Mouse (Mus musculus): ENCODE data around the gene Unc5c.

The Unc5c gene

GRCm38 (mm10) chr3:141465104-141465705 is at the start of gene Unc5c:
Gene Unc5c, plus strand, starts transcription at chr3:141465216.
- no peak for DNase-seq (ENCODE audit: low read depth, low spot score)

DNA sequence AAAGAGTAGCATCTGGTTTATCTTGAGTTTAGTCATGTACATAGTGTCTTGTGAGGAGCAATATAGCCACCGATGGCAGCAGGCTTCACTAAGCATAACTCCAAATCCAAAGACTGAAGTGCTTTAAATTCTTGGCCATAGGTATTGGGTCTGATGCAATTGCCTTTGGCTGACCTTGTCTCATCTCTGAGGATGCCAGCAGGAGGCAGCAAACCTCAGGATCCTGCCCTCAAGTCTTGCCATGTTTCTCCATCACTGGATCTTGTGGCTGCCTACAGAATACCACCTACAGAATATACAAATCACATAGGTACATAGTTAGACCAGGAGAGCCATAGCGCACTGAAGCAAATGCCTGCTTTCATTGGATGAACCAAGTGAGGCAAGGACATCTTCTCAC is 7.5 kb upstream of the Unc5c start:
- DNase-seq (ENCODE audit: low read depth, low spot score), result no peak

GRCm38 (mm10) chr3:141462482-141462881 is 2.5 kb upstream of the Unc5c start:
- DNase-seq (ENCODE audit: low read depth, low spot score), result no peak

DNA sequence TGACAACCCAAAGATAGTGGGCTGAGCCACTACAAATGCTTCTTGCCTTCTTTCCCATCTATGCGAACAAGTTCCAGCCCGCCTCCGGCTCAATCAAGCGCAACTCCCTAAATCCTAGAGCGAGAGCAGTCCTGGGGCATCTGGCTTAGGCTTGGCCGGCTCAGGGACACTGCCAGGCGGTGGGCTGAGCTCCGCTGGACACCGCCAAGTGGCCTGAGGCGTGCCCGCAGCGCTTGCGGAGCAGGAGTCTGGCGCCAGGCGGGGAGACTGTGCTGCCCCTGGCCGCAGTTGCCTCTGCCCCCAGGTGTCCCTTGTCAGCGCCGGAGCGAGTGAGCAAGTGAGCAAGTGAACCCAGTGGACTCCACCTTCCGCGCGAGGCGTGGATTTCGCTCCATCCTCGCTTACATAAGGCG is 319 bp upstream of the Unc5c start:
- DNase-seq (ENCODE audit: low read depth, low spot score), result no peak

DNA sequence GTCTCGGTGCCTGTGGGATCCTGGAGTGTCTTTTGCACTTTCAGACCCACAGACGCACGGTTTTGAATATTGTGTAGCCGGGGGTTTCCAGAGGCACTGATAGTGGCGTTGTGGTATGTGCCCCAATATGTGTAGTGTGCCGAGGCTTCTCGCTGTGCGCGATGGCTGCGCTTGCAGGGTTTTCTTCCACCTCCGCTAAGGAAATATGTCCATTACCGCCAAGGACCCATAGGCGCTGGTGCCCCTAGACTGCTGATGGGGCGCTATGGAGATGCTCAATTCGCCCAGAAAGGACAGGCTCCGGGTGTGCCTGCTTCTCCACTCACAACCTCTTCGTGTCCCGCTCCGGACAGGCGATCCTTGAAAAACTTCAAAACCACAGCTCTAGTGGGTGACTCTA is 1.0 kb downstream of the Unc5c start:
- DNase-seq (ENCODE audit: low read depth, low spot score), result no peak

GRCm38 (mm10) chr3:141466727-141467335 is 1.8 kb downstream of the Unc5c start:
- no peak for DNase-seq (ENCODE audit: low read depth, low spot score)

DNA sequence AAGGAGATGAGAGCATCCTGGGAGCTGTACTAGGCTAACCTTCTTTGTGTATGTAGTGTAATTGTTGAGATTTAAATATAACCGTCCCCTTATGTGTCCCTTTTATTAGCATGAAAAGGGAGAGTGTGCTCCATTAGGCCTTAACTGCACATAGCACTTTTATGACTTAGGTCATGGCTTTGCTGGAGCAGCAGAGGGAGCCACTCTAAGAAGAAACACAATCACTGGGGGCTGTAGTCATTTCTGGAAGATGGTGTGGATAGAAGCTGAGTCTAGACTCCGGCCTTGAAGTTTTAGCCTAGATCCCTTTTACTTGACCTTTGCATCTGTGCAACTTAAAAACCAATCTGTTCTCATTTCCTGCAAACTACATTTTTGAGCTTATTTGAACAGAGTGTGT is 4.3 kb downstream of the Unc5c start:
- no peak for DNase-seq (ENCODE audit: low read depth, low spot score)

DNA sequence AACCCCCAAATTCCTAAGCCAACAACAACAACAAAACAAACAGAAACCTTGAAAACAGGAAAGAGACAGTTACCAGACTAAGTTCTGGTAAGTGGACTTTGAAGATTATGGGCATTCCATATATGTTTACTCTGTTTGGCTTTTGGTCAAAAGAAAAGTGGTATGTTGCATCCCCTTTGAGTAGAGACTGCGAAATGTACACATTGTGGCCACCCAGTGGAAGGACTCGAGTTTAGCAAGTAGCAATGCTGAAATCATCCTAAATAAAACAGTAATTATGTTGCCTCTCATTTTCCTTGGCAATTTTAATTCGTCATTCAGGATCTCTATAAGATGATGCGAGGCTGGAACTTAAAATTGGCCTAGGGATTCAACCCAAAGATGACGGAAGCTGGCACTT is 8.2 kb downstream of the Unc5c start:
- no peak for DNase-seq (ENCODE audit: low read depth, low spot score)

DNA sequence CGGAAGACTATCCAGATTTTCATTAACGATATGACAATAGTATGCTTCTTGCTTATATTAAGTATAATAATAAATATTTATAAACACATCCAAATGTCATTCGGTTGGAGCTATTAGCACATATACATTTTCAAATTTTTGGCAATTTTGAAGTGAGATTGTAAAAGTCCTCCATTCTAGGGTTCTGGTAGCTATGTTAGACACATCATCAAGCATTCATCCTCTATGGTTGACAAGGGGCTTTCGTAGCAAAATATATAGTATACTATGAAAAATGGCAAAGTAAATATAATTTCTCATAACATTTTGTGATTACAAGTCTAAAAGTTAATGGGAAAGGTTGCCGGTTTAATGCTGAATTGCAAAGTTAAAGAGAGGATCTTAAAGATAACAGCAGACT is 10.4 kb downstream of the Unc5c start:
- no peak for DNase-seq (ENCODE audit: low read depth, low spot score)

- no peak for DNase-seq (ENCODE audit: low read depth, low spot score)
Measured at GRCm38 (mm10) chr3:141475919-141476318, 10.9 kb downstream of the Unc5c start.

- DNase-seq (ENCODE audit: low read depth, low spot score), result no peak
Measured at GRCm38 (mm10) chr3:141476670-141477069, 11.7 kb downstream of the Unc5c start.

DNA sequence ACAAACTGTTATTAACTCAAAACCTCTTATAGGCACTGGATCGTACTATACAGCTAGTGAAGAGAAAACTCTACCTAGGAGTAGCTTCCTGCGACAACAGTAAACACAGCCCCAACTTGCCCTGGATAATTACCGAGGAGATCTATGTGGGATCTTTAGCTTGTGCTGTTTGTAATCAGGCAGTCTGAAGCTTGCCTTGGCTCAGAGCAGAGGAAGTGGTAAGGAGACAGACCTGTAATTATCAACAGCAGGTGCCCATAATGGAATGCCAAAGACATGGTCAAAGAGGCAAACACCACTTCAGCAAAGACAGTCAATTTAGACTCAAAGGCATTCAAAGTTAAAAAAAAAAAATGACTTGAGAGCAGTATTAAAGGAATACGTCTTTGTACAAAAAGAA is 17.4 kb downstream of the Unc5c start:
- no peak for DNase-seq (ENCODE audit: low read depth, low spot score)

DNA sequence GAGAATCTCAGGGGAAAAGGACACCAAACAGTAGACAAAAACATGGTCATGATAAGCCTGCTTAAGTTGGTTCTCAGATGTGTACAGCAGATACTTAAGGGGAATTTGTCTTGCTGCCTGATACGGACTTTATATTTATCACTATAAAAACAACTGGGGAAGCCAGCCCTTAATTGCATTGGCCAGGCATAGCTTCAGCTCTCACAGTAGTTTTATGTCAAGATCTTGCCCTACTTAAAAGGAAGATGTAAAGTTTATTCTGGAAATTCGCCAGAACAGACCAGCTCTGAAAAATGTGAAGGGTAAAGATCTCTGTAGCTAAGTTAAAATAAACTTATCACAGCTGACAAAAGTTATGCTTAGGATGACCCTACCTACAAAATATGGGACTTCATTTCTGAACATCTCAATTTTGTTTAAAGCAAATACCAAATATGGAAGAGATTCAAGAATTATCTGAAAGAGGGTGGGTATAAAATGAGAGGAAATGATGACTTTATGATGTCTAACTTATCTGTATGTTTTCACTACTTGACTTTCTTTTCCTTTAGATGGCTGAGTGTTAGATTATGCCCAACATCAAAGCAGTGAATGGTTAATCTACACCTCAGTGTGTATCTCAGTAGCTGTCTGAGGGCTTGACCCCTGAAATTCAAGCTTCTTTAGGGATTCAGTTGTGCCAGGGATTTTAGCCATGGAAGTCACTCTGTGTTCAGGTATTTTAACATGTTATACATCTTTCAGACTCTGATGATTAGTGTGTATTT is 18.8 kb downstream of the Unc5c start:
- DNase-seq (ENCODE audit: low read depth, low spot score), result no peak

GRCm38 (mm10) chr3:141485218-141485617 is 20.2 kb downstream of the Unc5c start:
- DNase-seq (ENCODE audit: low read depth, low spot score), result no peak

GRCm38 (mm10) chr3:141490647-141491046 is 25.6 kb downstream of the Unc5c start:
- no peak for DNase-seq (ENCODE audit: low read depth, low spot score)

- DNase-seq (ENCODE audit: low read depth, low spot score), result no peak
Measured at GRCm38 (mm10) chr3:141491272-141491950, 26.4 kb downstream of the Unc5c start.

DNA sequence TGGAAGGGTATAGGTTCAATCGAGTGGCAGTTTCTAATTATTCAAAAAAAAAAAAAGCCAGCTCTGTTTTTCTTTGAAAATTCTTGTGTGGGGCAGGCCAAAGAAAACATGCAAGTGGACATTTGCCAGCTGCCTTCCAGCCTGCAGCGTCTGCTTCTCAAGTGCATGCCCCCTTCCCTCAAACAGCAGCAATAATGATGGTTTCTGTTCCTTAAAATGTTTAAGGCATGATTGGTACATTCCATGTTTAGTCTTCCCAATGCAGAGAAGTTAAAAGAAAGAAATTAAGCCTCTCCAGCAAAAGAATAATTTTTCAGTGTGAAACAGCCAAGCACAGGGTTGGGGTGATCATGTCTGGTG is 26.9 kb downstream of the Unc5c start:
- no peak for DNase-seq (ENCODE audit: low read depth, low spot score)

GRCm38 (mm10) chr3:141493000-141493399 is 28.0 kb downstream of the Unc5c start:
- no peak for DNase-seq (ENCODE audit: low read depth, low spot score)

DNA sequence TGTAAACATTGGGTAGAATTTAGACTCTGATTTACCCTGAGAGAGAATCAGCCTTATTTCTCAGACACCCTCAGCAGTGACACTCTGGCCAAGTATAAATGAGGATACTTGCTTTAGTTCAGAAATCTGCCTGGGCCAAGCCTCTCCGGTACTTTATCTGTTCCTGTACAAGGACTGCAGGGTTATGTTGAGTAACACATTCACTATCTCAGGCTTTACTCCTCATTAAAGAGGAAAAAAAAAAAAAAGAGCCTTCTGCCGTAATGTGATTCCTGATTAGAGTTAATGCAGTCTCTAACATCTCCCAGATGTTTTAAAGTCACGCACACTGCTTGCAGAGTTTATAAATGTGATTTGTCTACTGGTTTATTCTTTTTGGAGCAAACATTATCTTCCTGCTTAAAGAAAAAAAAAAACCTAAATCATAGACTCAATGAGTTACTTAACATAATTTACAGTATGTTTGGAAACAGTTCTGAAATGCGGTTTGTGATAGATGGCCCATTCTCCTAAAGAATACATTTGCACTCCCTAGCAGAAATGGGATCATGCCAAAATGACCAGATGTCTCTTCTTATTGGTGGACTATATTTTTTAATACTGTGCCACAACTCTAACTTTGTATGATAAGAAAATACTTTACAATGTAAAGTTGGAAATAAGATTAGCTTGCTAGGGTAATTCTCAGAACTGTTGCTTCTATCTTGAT is 33.5 kb downstream of the Unc5c start:
- no peak for DNase-seq (ENCODE audit: low read depth, low spot score)

DNA sequence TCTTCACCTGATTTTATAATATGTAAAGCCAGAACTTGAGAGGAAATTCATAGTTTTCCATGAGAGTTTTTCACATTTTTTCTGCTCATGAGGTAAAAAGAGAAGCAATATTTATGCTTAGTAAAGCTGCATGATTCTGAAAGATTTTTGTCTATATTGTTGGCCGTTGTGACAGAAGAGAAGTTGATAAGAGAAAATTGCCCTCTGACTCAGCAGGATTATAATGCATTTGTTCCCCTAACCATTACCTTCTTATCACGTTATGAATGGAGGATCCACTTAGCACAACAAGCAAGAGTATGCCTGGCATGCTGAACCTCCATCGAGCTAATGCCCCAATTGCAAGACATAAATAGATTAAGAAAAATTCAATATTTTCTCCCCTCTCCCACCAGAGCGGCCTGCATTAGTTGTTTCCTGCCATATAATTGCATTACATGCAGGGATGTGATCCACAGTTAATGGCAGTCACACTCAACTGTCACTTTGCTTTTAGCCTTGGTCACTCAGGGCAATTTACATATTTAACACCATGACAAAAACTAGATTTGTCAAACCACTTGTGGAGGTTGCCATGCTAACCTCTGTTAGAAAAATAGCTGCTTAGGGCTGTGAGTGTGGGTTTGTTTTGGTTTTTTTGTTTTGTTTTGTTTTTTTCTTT is 37.0 kb downstream of the Unc5c start:
- no peak for DNase-seq (ENCODE audit: low read depth, low spot score)

DNA sequence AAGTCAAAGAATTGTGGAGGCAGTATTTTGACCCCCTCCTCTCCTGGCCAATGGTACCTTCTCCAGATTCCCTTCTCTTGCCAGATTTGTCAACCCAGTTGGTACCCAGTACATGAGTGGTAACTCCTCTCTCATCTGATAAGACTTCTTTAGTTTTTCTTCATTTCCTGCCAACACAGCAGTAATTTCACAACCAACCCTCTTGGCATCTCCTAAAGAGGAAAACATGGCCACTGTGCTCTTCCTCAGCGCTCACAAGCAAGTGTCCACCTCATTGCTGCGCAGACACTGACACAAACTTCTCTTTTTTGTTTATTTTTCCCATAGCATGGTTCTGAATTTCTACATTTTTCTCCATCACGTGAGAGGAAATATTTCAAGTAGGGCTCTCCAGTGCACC is 38.3 kb downstream of the Unc5c start:
- DNase-seq (ENCODE audit: low read depth, low spot score), result no peak

All from skeletal muscle tissue, adult 2 months (tissue).